Mouse (Mus musculus) lung, adult 2 months (tissue): ENCODE measurements at regions not wholly inside any gene's neighbourhood (a gene's known extent, or its start where the extent isn't known, plus 50 kb on each side); places are given as distances from the start of the nearest gene placed in this dataset.

Experiments
- DNase-seq: peaks from one replicate; pipeline ENCODE4 v3.0.0; 2022
- H3K4me1 ChIP-seq: fragments of 200-500 bp; 2 replicates; pipeline ENCODE4 v1.6.1; 2011; ENCODE audit warnings: low read length; ENCODE audit not compliant: control insufficient read depth, insufficient read depth
- H3K4me3 ChIP-seq: fragments of 200-500 bp; replicated peaks from 2 replicates; pipeline ENCODE3; 2011; ENCODE audit warnings: low read depth, mild to moderate bottlenecking, control low read depth, low read length; ENCODE audit errors: extremely low read depth
- CTCF ChIP-seq: fragments of 200-500 bp; IDR thresholded peaks from 2 replicates; pipeline ENCODE4 v1.5.1; 2011; ENCODE audit warnings: mild to moderate bottlenecking, low read length, control low read depth; ENCODE audit not compliant: insufficient read depth
- POLR2A ChIP-seq: fragments of 200-500 bp; IDR thresholded peaks from 2 replicates; pipeline ENCODE4 v1.6.1; 2011; ENCODE audit warnings: low read depth, mild to moderate bottlenecking, control low read depth, low read length, borderline replicate concordance; ENCODE audit errors: extremely low read depth
- WGBS: fragments of 180-500 bp; shearing (Covaris S2); methylation state at CpG from one replicate; pipeline ENCODE4 v1.1.7; 2018; 5-methylcytosine and 5-hydroxymethylcytosine counted together

GRCm38 (mm10) chr19:60120917-60121316 lies 105.6 kb downstream of the Fam204a start:
- WGBS: 60% methylated on average over 5 of the region's 5 CpGs
- no peaks in the 10 kb centered on the region for H3K4me1 ChIP-seq
- no peak for TF ChIP-seq CTCF
- TF ChIP-seq POLR2A: no peak
- DNase-seq: no peak
- no peak overlapping the region for H3K4me3 ChIP-seq

GRCm38 (mm10) chr19:60119051-60119450 lies 107.5 kb downstream of the Fam204a start:
- TF ChIP-seq POLR2A (no peak), CTCF (no peak)
- H3K4me1 ChIP-seq: no peaks in the 10 kb centered on the region
- 33% methylated on average over 1 of the region's 1 CpGs for WGBS
- DNase-seq: no peak
- H3K4me3 ChIP-seq: no peak overlapping the region

- TF ChIP-seq CTCF (no peak), POLR2A (no peak)
- no peaks in the 10 kb centered on the region for H3K4me1 ChIP-seq
- DNase-seq: no peak
- 39% methylated on average over 7 of the region's 7 CpGs for WGBS
- no peak overlapping the region for H3K4me3 ChIP-seq
Observed at GRCm38 (mm10) chr19:60113666-60114388, 112.7 kb downstream of the Fam204a start.

- WGBS: 85% methylated on average over 6 of the region's 6 CpGs
- no peak for TF ChIP-seq CTCF
- TF ChIP-seq POLR2A: no peak
- H3K4me3 ChIP-seq: no peak overlapping the region
- DNase-seq: no peak
- H3K4me1 ChIP-seq: no peaks in the 10 kb centered on the region
Observed at GRCm38 (mm10) chr19:60110278-60110677, 116.2 kb downstream of the Fam204a start.

GRCm38 (mm10) chr19:60109488-60109887 lies 117.0 kb downstream of the Fam204a start:
- H3K4me1 ChIP-seq: no peaks in the 10 kb centered on the region
- TF ChIP-seq CTCF (no peak), POLR2A (no peak)
- 71% methylated on average over 8 of the region's 8 CpGs for WGBS
- no peak overlapping the region for H3K4me3 ChIP-seq
- no peak for DNase-seq

- WGBS: 75% methylated on average over 3 of the region's 3 CpGs
- no peak for TF ChIP-seq POLR2A
- no peak for TF ChIP-seq CTCF
- no peak overlapping the region for H3K4me3 ChIP-seq
- DNase-seq: no peak
- H3K4me1 ChIP-seq: no peaks in the 10 kb centered on the region
Observed at GRCm38 (mm10) chr19:60097915-60098314, 128.6 kb downstream of the Fam204a start.

GRCm38 (mm10) chr19:60074986-60075385 lies 131.5 kb upstream of the Rab11fip2 start:
- TF ChIP-seq POLR2A: no peak
- TF ChIP-seq CTCF: no peak

GRCm38 (mm10) chr19:60073328-60073727 lies 129.9 kb upstream of the Rab11fip2 start:
- peak; percentile 4 for DNase-seq
- 29% methylated on average over 1 of the region's 1 CpGs for WGBS
- Histone ChIP-seq H3K4me3 (no peak overlapping the region), H3K4me1 (peaks cover 4% of the 10 kb centered on the region)
- no peak for TF ChIP-seq CTCF
- TF ChIP-seq POLR2A: no peak

More at GRCm38 (mm10) chr19:60074986-60075385, 131.5 kb upstream of the Rab11fip2 start:
- H3K4me1 ChIP-seq: peaks cover 4% of the 10 kb centered on the region
- 51% methylated on average over 3 of the region's 3 CpGs for WGBS
- no peak for DNase-seq
- no peak overlapping the region for H3K4me3 ChIP-seq

- Histone ChIP-seq H3K4me1 (no peaks in the 10 kb centered on the region), H3K4me3 (no peak overlapping the region)
- 92% methylated on average over 3 of the region's 3 CpGs for whole genome bisulfite sequencing
- DNase-seq: no peak
- no peak for TF ChIP-seq POLR2A
- TF ChIP-seq CTCF: no peak
Observed at GRCm38 (mm10) chr19:60066183-60066582, 122.7 kb upstream of the Rab11fip2 start.

GRCm38 (mm10) chr19:60055121-60055874 lies 111.8 kb upstream of the Rab11fip2 start:
- no peak for TF ChIP-seq CTCF
- no peak for TF ChIP-seq POLR2A
- no peaks in the 10 kb centered on the region for H3K4me1 ChIP-seq
- H3K4me3 ChIP-seq: no peak overlapping the region
- WGBS: 86% methylated on average over 4 of the region's 4 CpGs
- DNase-seq: no peak
